Mouse (Mus musculus): ENCODE results near the gene Ugt1a1.
"Not testable (repeated sequence)": the region's sequence is repeated elsewhere in the genome, so short reads cannot be mapped to it uniquely, and the experiment has no call there.

The Ugt1a1 gene

GRCm38 (mm10) chr1:88211812-88212211, at the start of gene Ugt1a1:
Gene Ugt1a1, plus strand, starts transcription at chr1:88211959.
- in situ Hi-C loops (cut with MboI, MseI): no loop called here

GRCm38 (mm10) chr1:88165711-88166110, 46.0 kb upstream of the Ugt1a1 start, which contains the start of gene Ugt1a5:
Gene Ugt1a5, plus strand, starts transcription at chr1:88166012.
- in situ Hi-C loops (cut with MboI, MseI): no loop called here

GRCm38 (mm10) chr1:88172190-88172589, 39.6 kb upstream of the Ugt1a1 start:
- in situ Hi-C loops (cut with MboI, MseI): not testable (repeated sequence)

GRCm38 (mm10) chr1:88179657-88180056, 32.1 kb upstream of the Ugt1a1 start:
- in situ Hi-C loops (cut with MboI, MseI): loop anchor here (25.0 kb wide), 2 partner anchors 758 to 1108 kb away; no protein-coding TSS in a partner anchor

GRCm38 (mm10) chr1:88186325-88186935, 25.3 kb upstream of the Ugt1a1 start:
- in situ Hi-C loops (cut with MboI, MseI): loop anchor here (25.0 kb wide), 2 partner anchors 751 to 1101 kb away; no protein-coding TSS in a partner anchor

GRCm38 (mm10) chr1:88192136-88192535, 19.6 kb upstream of the Ugt1a1 start:
- in situ Hi-C loops (cut with MboI, MseI): loop anchor here (5.0 to 25.0 kb wide), 3 partner anchors 135 to 1095 kb away; no protein-coding TSS in a partner anchor

- in situ Hi-C loops (cut with MboI, MseI): loop anchor here (25.0 kb wide), 2 partner anchors 742 to 1092 kb away; no protein-coding TSS in a partner anchor
Measured at GRCm38 (mm10) chr1:88195687-88196086, 16.1 kb upstream of the Ugt1a1 start.

GRCm38 (mm10) chr1:88197443-88197842, 14.3 kb upstream of the Ugt1a1 start:
- in situ Hi-C loops (cut with MboI, MseI): loop anchor here (25.0 kb wide), 2 partner anchors 740 to 1090 kb away; no protein-coding TSS in a partner anchor

GRCm38 (mm10) chr1:88199996-88200395, 11.8 kb upstream of the Ugt1a1 start:
- in situ Hi-C loops (cut with MboI, MseI): loop anchor here (5.0 to 25.0 kb wide), 3 partner anchors 53 to 1087 kb away; no protein-coding TSS in a partner anchor

GRCm38 (mm10) chr1:88200456-88200855, 11.3 kb upstream of the Ugt1a1 start, which contains the start of gene Ugt1a2:
Gene Ugt1a2, plus strand, starts transcription at chr1:88200601.
- in situ Hi-C loops (cut with MboI, MseI): loop anchor here (5.0 kb wide), 1 partner anchor 53 kb away; no protein-coding TSS in a partner anchor

- in situ Hi-C loops (cut with MboI, MseI): no loop called here
Measured at GRCm38 (mm10) chr1:88205294-88205922, 6.4 kb upstream of the Ugt1a1 start, which contains the start of gene Dnajb3. Gene Dnajb3, minus strand, starts transcription at chr1:88205782.

GRCm38 (mm10) chr1:88206843-88207479, 4.8 kb upstream of the Ugt1a1 start:
- in situ Hi-C loops (cut with MboI, MseI): no loop called here

- in situ Hi-C loops (cut with MboI, MseI): no loop called here
Measured at GRCm38 (mm10) chr1:88212341-88213045, 734 bp downstream of the Ugt1a1 start.

GRCm38 (mm10) chr1:88213061-88213460, 1.3 kb downstream of the Ugt1a1 start:
- in situ Hi-C loops (cut with MboI, MseI): no loop called here

- in situ Hi-C loops (cut with MboI, MseI): no loop called here
Measured at GRCm38 (mm10) chr1:88213766-88214461, 2.2 kb downstream of the Ugt1a1 start.

- in situ Hi-C loops (cut with MboI, MseI): no loop called here
Measured at GRCm38 (mm10) chr1:88214462-88214952, 2.7 kb downstream of the Ugt1a1 start.

GRCm38 (mm10) chr1:88215466-88216380, 4.0 kb downstream of the Ugt1a1 start:
- in situ Hi-C loops (cut with MboI, MseI): no loop called here

GRCm38 (mm10) chr1:88216551-88216950, 4.8 kb downstream of the Ugt1a1 start:
- in situ Hi-C loops (cut with MboI, MseI): no loop called here

- in situ Hi-C loops (cut with MboI, MseI): no loop called here
Measured at GRCm38 (mm10) chr1:88217144-88217543, 5.4 kb downstream of the Ugt1a1 start.

GRCm38 (mm10) chr1:88217576-88217975, 5.8 kb downstream of the Ugt1a1 start:
- in situ Hi-C loops (cut with MboI, MseI): no loop called here
